Mouse (Mus musculus) splenic B cell, adult 2 months (primary cell): ENCODE data around the gene Tgds.

Experiments used
- DNase-seq: peaks from one replicate; pipeline ENCODE4 v3.0.0-alpha.2; 2011; ENCODE audit warnings: low read depth, low spot score
- H3K27me3 ChIP-seq: 2 replicates; pipeline ENCODE4 v1.6.1; 2012; ENCODE audit warnings: mild to moderate bottlenecking, low read length, moderate library complexity, mixed read lengths; ENCODE audit not compliant: control insufficient read depth, poor library complexity, insufficient read depth, severe bottlenecking
- H3K36me3 ChIP-seq: 2 replicates; pipeline ENCODE4 v1.6.1; 2012; ENCODE audit warnings: mild to moderate bottlenecking, low read length, moderate library complexity, mixed read lengths; ENCODE audit not compliant: control insufficient read depth, poor library complexity, insufficient read depth, severe bottlenecking

Tgds gene

GRCm38 (mm10) chr14:118101227-118101990, 31.1 kb downstream of the Tgds start:
- DNase-seq, result no peak
- Histone ChIP-seq H3K36me3 (no peaks in the 10 kb centered on the region), H3K27me3 (no peaks in the 10 kb centered on the region)

- Histone ChIP-seq H3K27me3 (no peaks in the 10 kb centered on the region), H3K36me3 (no peaks in the 10 kb centered on the region)
- no peak for DNase-seq
Observed at GRCm38 (mm10) chr14:118098265-118098664, 34.3 kb downstream of the Tgds start.

GRCm38 (mm10) chr14:118089806-118090392, 42.7 kb downstream of the Tgds start:
- H3K27me3 ChIP-seq, result no peaks in the 10 kb centered on the region
- peak; percentile 45 for DNase-seq
- no peaks in the 10 kb centered on the region for H3K36me3 ChIP-seq

GRCm38 (mm10) chr14:118089215-118089805, 43.2 kb downstream of the Tgds start:
- peak; percentile 88 for DNase-seq
- Histone ChIP-seq H3K36me3 (no peaks in the 10 kb centered on the region), H3K27me3 (no peaks in the 10 kb centered on the region)

GRCm38 (mm10) chr14:118088437-118089207, 43.9 kb downstream of the Tgds start:
- no peaks in the 10 kb centered on the region for H3K27me3 ChIP-seq
- H3K36me3 ChIP-seq, result no peaks in the 10 kb centered on the region
- no peak for DNase-seq

GRCm38 (mm10) chr14:118086271-118087035, 46.1 kb downstream of the Tgds start:
- Histone ChIP-seq H3K36me3 (no peaks in the 10 kb centered on the region), H3K27me3 (no peaks in the 10 kb centered on the region)
- DNase-seq, result no peak

- DNase-seq, result no peak
- Histone ChIP-seq H3K36me3 (no peaks in the 10 kb centered on the region), H3K27me3 (no peaks in the 10 kb centered on the region)
Observed at GRCm38 (mm10) chr14:118083851-118084250, 48.7 kb downstream of the Tgds start.

GRCm38 (mm10) chr14:118080606-118081005, 51.9 kb downstream of the Tgds start:
- Histone ChIP-seq H3K36me3 (no peaks in the 10 kb centered on the region), H3K27me3 (no peaks in the 10 kb centered on the region)
- DNase-seq, result no peak

- Histone ChIP-seq H3K36me3 (no peaks in the 10 kb centered on the region), H3K27me3 (no peaks in the 10 kb centered on the region)
- no peak for DNase-seq
Observed at GRCm38 (mm10) chr14:118070100-118070499, 62.5 kb downstream of the Tgds start.

- DNase-seq, result no peak
- Histone ChIP-seq H3K36me3 (no peaks in the 10 kb centered on the region), H3K27me3 (no peaks in the 10 kb centered on the region)
Observed at GRCm38 (mm10) chr14:118069439-118070079, 63.0 kb downstream of the Tgds start.
